Mouse (Mus musculus) ES-E14 (cell line): ENCODE measurements around the gene Add3. TPM values are rescaled to one million over a fixed set of nuclear protein-coding genes. Genes with fewer than 3 reads are reported as not detected.

Experiments used
- DNase-seq: peaks from one replicate; pipeline ENCODE4 v3.0.0-alpha.2; 2013; ENCODE audit warnings: low read depth, low spot score
- H3K27ac ChIP-seq: 2 replicates; pipeline ENCODE4 v1.5.1; 2012; ENCODE audit warnings: low read depth, mild to moderate bottlenecking, low read length, moderate library complexity, mixed read lengths; ENCODE audit not compliant: poor library complexity, insufficient read depth, severe bottlenecking
- H3K36me3 ChIP-seq: 2 replicates; pipeline ENCODE4 v1.6.1; 2012; ENCODE audit warnings: mild to moderate bottlenecking, low read length, moderate library complexity, mixed read lengths; ENCODE audit not compliant: control insufficient read depth, poor library complexity, insufficient read depth, severe bottlenecking
- H3K4me1 ChIP-seq, 2 experiments: fragments of 150-350 bp in 1 of 2; sonication (generic) in 1 of 2; 2 replicates each; pipeline ENCODE4 v1.6.1; 2012; ENCODE audit warnings: low read length in 2 of 2, mild to moderate bottlenecking in 1 of 2, mixed read lengths in 1 of 2; ENCODE audit not compliant: control insufficient read depth in 2 of 2, insufficient read depth in 2 of 2, poor library complexity in 1 of 2
- H3K4me3 ChIP-seq, 2 experiments: fragments of 150-350 bp in 1 of 2; sonication (generic) in 1 of 2; 2 replicates each; pipeline ENCODE4 v1.5.1; 2012; ENCODE audit warnings: low read length in 2 of 2, low read depth in 1 of 2, mild to moderate bottlenecking in 1 of 2, mixed read lengths in 1 of 2; ENCODE audit not compliant: insufficient read depth in 1 of 2, poor library complexity in 1 of 2, severe bottlenecking in 1 of 2
- H3K9ac ChIP-seq: 2 replicates; pipeline ENCODE4 v1.6.1; 2012; ENCODE audit warnings: low read depth, mild to moderate bottlenecking, low read length, mixed read lengths; ENCODE audit not compliant: poor library complexity, insufficient read depth, severe bottlenecking
- H3K9me3 ChIP-seq: fragments of 150-350 bp; sonication (generic); 2 replicates; pipeline ENCODE4 v1.6.1; 2012; ENCODE audit warnings: low read depth, mild to moderate bottlenecking, low read length; ENCODE audit not compliant: control insufficient read depth, insufficient read depth
- CHD2 ChIP-seq: IDR thresholded peaks from 2 replicates; pipeline ENCODE4 v1.6.1; 2014; ENCODE audit warnings: mild to moderate bottlenecking, low read depth, low read length, inconsistent platforms
- HCFC1 ChIP-seq: IDR thresholded peaks from 2 replicates; pipeline ENCODE4 v1.6.1; 2012; ENCODE audit warnings: low read length, inconsistent platforms, borderline replicate concordance; ENCODE audit not compliant: insufficient read depth
- MAFK ChIP-seq: IDR thresholded peaks from 2 replicates; pipeline ENCODE4 v1.6.1; 2014; ENCODE audit warnings: mild to moderate bottlenecking, low read depth, low read length, inconsistent platforms; ENCODE audit not compliant: insufficient read depth
- ZC3H11A ChIP-seq: IDR thresholded peaks from 2 replicates; pipeline ENCODE4 v1.6.1; 2012; ENCODE audit warnings: low read depth, mild to moderate bottlenecking, inconsistent platforms, low read length, borderline replicate concordance
- ZNF384 ChIP-seq: IDR thresholded peaks from 2 replicates; pipeline ENCODE4 v1.6.1; 2012; ENCODE audit warnings: low read depth, low read length, inconsistent platforms
- in situ Hi-C, 2 experiments: fragments of 600-800 bp; cut with MboI; formaldehyde crosslinking; loops; one replicate each; pipeline ENCODE4 v1.15.1; 2025; ENCODE audit warnings: low sequenced_read_pairs in 2 of 2, inconsistent platforms in 1 of 2; ENCODE audit not compliant: unreplicated experiment in 2 of 2
- total RNA-seq: library from RNA; depleted of rRNA; stranded (reverse); fragments of 300-350 nt; gene quantifications from 2 replicates; pipeline ENCODE4 v1.2.3, GENCODE M21; 2012

The Add3 gene
- total RNA-seq, 1 experiment, result 8.5 TPM

DNA sequence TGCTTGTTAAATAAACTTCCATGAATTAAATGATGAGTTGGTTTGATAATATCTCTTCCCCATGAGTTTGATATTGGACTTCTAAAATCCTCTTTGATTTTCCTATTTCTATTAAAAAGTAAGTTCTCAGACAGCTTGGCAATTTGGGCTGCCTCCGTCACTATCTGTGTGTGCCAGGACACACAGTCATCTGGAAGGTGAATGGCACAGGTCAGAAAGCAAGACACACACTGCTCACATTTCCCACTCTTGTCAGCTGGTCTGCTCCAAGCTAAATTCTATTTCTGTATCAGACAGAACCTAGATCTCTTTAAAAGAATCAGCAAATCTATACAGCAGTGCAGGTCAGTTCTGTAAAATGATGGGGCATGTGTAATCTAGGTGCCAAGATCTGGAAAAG, 61.9 kb downstream of the Add3 start:
- no peak overlapping the region for H3K27ac ChIP-seq
- H3K9me3 ChIP-seq, result no peaks in the 10 kb centered on the region
- no peak overlapping the region for H3K9ac ChIP-seq
- no peak for TF ChIP-seq CHD2
- no peak for TF ChIP-seq MAFK
- no peak for TF ChIP-seq ZC3H11A
- TF ChIP-seq ZNF384, result no peak
- TF ChIP-seq HCFC1, result no peak
- peaks cover 2% of the 10 kb centered on the region; the same call in 1 of the 2 replicates for H3K36me3 ChIP-seq
- H3K4me3 ChIP-seq, result no peak overlapping the region
- in situ Hi-C loops, result no loop called here
- no peak for DNase-seq
- H3K4me1 ChIP-seq, result no peaks in the 10 kb centered on the region; a peak in 1 of 4 replicates

DNA sequence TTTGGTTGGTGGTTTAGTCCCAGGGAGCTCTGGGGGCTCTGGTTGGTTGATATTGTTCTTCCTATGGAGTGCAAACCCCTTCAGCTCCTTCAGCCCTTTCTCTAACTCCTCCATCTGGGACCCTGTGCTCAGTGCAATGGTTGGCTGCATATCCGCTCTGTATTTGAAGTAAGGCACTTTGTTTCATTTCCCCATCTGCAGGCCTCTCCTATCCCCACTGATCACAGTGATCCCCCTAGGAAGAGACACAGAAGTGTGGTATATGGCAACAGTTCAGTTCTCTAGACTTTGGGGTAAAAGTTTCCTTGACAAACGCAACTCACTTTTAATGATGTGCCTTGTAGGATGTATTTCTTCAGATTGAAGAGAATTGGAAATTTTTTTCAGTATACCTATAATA, 66.7 kb downstream of the Add3 start:
- Histone ChIP-seq H3K4me1 (0 out of 4 replicates have a peak, but pooled peaks cover 0 to 2% of the 10 kb centered on the region in 2 experiments), H3K4me3 (no peak overlapping the region), H3K36me3 (no peaks in the 10 kb centered on the region), H3K27ac (no peak overlapping the region), H3K9me3 (no peaks in the 10 kb centered on the region), H3K9ac (no peak overlapping the region)
- no peak for DNase-seq
- in situ Hi-C loops, result no loop called here
- TF ChIP-seq ZC3H11A, result no peak
- no peak for TF ChIP-seq ZNF384

DNA sequence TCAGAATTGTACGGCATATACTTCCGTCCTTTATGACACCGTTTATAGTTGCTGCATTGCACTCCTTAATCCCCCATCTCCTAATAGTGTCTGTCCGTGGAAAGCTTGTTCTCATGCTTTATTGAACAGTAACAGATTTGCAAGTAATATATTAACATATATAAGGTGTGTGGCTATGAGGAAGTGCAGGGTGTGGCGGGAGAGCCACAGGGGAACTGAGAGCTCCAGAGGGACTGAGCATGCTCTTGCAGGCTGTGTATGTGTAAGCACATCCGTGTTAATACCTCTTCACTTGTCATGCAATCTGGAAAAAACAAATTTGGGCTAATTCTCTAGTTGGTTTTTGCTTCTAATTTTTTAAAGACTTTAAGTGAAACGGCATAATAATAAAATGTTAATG, 68.6 kb downstream of the Add3 start:
- TF ChIP-seq CHD2, result no peak
- TF ChIP-seq ZNF384, result no peak
- TF ChIP-seq HCFC1, result no peak
- no peak for TF ChIP-seq MAFK
- TF ChIP-seq ZC3H11A, result no peak
- in situ Hi-C loops, result no loop called here
- DNase-seq, result no peak
- Histone ChIP-seq H3K9ac (no peak overlapping the region), H3K36me3 (no peaks in the 10 kb centered on the region), H3K27ac (no peak overlapping the region), H3K4me3 (no peak overlapping the region), H3K4me1 (0 out of 4 replicates have a peak, but pooled peaks cover 0 to 2% of the 10 kb centered on the region in 2 experiments), H3K9me3 (no peaks in the 10 kb centered on the region)

DNA sequence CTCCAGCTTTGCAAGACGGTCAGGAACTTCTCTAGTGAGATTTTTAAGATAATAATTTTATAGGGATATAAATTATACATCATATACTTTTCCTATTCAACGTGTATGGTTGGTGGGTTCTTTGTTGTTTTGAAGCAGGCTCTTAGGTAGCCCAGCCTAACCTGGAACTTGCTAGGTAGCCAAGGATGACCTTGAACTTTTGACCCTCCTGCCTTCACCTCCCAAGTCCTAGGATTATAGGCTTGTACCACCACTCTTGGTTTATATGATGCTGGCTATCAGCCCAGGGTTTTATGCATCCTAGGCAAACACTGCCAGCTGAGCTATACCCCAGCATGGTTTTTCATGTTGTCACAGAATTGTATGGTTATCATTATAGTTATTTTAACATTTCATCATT, 70.0 kb downstream of the Add3 start:
- Histone ChIP-seq H3K27ac (no peak overlapping the region), H3K9me3 (no peaks in the 10 kb centered on the region), H3K9ac (no peak overlapping the region), H3K4me1 (0 out of 4 replicates have a peak, but pooled peaks cover 0 to 2% of the 10 kb centered on the region in 2 experiments), H3K36me3 (no peaks in the 10 kb centered on the region), H3K4me3 (no peak overlapping the region)
- peak; percentile 44 for DNase-seq
- no peak for TF ChIP-seq HCFC1
- TF ChIP-seq MAFK, result no peak
- TF ChIP-seq ZC3H11A, result no peak
- no peak for TF ChIP-seq CHD2
- TF ChIP-seq ZNF384, result no peak
- in situ Hi-C loops, result no loop called here

DNA sequence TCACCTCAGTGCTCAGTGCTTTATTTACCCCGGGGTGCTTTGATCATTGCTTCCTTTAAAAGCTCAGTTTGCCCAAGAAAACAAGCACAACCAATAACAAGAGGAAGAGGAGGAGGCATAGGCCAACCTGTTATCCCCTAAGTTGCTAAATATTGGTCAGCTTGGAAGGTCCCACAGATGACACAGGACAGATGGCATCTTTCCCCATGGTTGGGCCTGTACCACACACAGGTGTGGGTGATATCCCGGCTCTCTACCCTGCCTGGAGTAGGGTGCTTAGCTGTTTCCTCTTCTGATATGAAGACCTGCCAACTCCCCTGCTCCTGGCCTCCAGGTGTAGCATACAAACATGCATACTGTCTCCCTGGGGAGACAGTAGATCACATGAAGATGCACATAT, 75.1 kb downstream of the Add3 start:
- Histone ChIP-seq H3K36me3 (no peaks in the 10 kb centered on the region; the same call in 1 of the 2 replicates), H3K27ac (no peak overlapping the region), H3K4me3 (no peak overlapping the region), H3K9ac (no peak overlapping the region), H3K4me1 (no peaks in the 10 kb centered on the region), H3K9me3 (no peaks in the 10 kb centered on the region)
- in situ Hi-C loops, result no loop called here
- no peak for TF ChIP-seq ZNF384
- TF ChIP-seq MAFK, result no peak
- no peak for TF ChIP-seq CHD2
- TF ChIP-seq HCFC1, result no peak
- no peak for TF ChIP-seq ZC3H11A
- DNase-seq, result no peak
